Mouse (Mus musculus): Measurements from ENCODE around the gene Elovl7.

DNA sequence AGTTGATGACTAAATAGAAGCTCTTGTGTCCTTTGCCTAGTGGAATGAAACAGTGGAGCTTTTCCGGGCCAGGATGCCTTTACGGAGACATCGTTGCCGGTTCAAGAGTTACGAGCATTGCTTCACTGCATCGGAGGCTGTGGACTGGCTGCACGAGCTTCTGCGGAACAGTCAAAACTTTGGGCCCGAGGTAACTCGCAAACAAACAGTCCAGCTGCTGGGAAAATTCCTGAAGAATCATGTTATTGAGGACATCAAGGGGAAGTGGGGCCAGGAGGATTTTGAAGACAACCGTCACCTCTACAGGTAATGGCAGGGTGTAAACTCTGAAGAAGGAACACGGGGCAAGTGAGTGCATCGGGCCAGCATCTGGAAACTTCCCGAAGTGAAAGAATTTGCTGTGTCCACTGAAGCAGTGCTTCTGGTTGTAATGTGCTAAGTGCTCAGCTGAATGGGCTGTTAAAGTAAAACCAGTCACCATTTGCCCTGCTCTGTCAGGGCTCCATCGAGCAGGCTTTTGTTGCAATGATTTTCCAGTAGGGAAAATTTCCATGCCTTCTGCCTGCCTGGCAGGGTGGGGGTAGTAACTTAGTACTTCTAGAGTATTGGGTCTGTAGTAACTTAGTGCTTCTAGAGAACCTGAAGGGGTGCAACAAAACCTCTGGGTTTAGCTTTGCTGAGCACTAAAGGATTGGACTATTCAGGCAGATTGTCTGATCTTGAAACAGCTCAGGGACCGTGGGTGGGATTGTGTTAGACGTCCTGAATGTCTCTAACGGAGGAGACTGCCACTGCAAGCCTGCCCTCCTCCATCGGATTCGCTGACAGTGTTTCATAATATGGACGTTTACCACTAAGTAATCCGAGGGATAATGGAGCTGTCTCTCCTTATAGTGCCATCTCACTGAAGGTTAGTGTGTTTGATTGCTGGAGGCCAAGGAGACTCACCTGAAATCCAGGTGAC is 109.9 kb downstream of the Elovl7 start:
- no peak for TF ChIP-seq CTCF (IDR thresholded peaks at IDR 0.05; ENCODE audit: low read depth, low read length)
- TF ChIP-seq GATA1 (IDR thresholded peaks at IDR 0.05; ENCODE audit: borderline replicate concordance, low read length): no peak
- TF ChIP-seq TAL1 (conservative IDR thresholded peaks at IDR 0.05; ENCODE audit: low read depth, low read length): no peak
- TF ChIP-seq POLR2AphosphoS5 (IDR thresholded peaks at IDR 0.05; ENCODE audit: insufficient replicate concordance, low read depth, low read length): no peak
- TF ChIP-seq GATA2 (IDR thresholded peaks at IDR 0.05; ENCODE audit: borderline replicate concordance, low read depth, low read length): no peak
